Mouse (Mus musculus): ENCODE results near the gene Gm45062.

- TF ChIP-seq POLR2A (IDR thresholded peaks at IDR 0.05; ENCODE audit: control insufficient read depth, extremely low read depth, insufficient read depth, low read length, poor library complexity) (no peak), CTCF (IDR thresholded peaks at IDR 0.05; ENCODE audit: borderline replicate concordance, control insufficient read depth, extremely low read depth, insufficient read depth, low read length, poor library complexity) (no peak)
Measured at GRCm38 (mm10) chr6:8354846-8355245, 95.6 kb downstream of the Gm45062 start.

All from thymus, adult 2 months (tissue).